Mouse (Mus musculus): ENCODE data around the gene Sept5.
A peak's percentile ranks its signal among the peaks of the same experiment; 100 is the strongest.

Gene Sept5

GRCm38 (mm10) chr16:18629390-18630231 lies at the start of gene Sept5:
TSS of gene Sept5 (minus strand) at chr16:18629954.
- DNase-seq (ENCODE audit: low read depth), result peak; percentile 21

GRCm38 (mm10) chr16:18679112-18679511 lies 49.4 kb upstream of the Sept5 start:
- peak; percentile 8 for DNase-seq (ENCODE audit: low read depth)

GRCm38 (mm10) chr16:18677746-18678679 lies 48.3 kb upstream of the Sept5 start:
- peak; percentile 69 for DNase-seq (ENCODE audit: low read depth)

GRCm38 (mm10) chr16:18673005-18673404 lies 43.3 kb upstream of the Sept5 start:
- no peak for DNase-seq (ENCODE audit: low read depth)

- DNase-seq (ENCODE audit: low read depth), result no peak
Measured at GRCm38 (mm10) chr16:18672027-18672426, 42.3 kb upstream of the Sept5 start.

GRCm38 (mm10) chr16:18669914-18670313 lies 40.2 kb upstream of the Sept5 start:
- no peak for DNase-seq (ENCODE audit: low read depth)

- DNase-seq (ENCODE audit: low read depth), result no peak
Measured at GRCm38 (mm10) chr16:18658597-18658996, 28.8 kb upstream of the Sept5 start.

GRCm38 (mm10) chr16:18655372-18656098 lies 25.8 kb upstream of the Sept5 start:
- DNase-seq (ENCODE audit: low read depth), result no peak

GRCm38 (mm10) chr16:18653290-18654160 lies 23.8 kb upstream of the Sept5 start:
- DNase-seq (ENCODE audit: low read depth), result no peak

GRCm38 (mm10) chr16:18649126-18649525 lies 19.4 kb upstream of the Sept5 start:
- DNase-seq (ENCODE audit: low read depth), result no peak

- DNase-seq (ENCODE audit: low read depth), result no peak
Measured at GRCm38 (mm10) chr16:18645329-18645728, 15.6 kb upstream of the Sept5 start.

GRCm38 (mm10) chr16:18644485-18644884 lies 14.7 kb upstream of the Sept5 start:
- DNase-seq (ENCODE audit: low read depth), result no peak

GRCm38 (mm10) chr16:18643406-18643998 lies 13.7 kb upstream of the Sept5 start:
- no peak for DNase-seq (ENCODE audit: low read depth)

GRCm38 (mm10) chr16:18642897-18643296 lies 13.1 kb upstream of the Sept5 start:
- no peak for DNase-seq (ENCODE audit: low read depth)

GRCm38 (mm10) chr16:18642291-18642690 lies 12.5 kb upstream of the Sept5 start:
- no peak for DNase-seq (ENCODE audit: low read depth)

GRCm38 (mm10) chr16:18639382-18639929 lies 9.7 kb upstream of the Sept5 start:
- no peak for DNase-seq (ENCODE audit: low read depth)

GRCm38 (mm10) chr16:18638396-18638795 lies 8.6 kb upstream of the Sept5 start:
- DNase-seq (ENCODE audit: low read depth), result no peak

- no peak for DNase-seq (ENCODE audit: low read depth)
Measured at GRCm38 (mm10) chr16:18636804-18637203, 7.0 kb upstream of the Sept5 start.

- DNase-seq (ENCODE audit: low read depth), result no peak
Measured at GRCm38 (mm10) chr16:18636401-18636800, 6.6 kb upstream of the Sept5 start.

- no peak for DNase-seq (ENCODE audit: low read depth)
Measured at GRCm38 (mm10) chr16:18633333-18633732, 3.6 kb upstream of the Sept5 start.

Measured in naive thymus-derived CD4-positive, alpha-beta T cell, adult 2 months (primary cell).